Mouse (Mus musculus): ENCODE measurements around the gene Cyth1. TPM values are rescaled to one million over a fixed set of nuclear protein-coding genes. Genes with fewer than 3 reads are reported as not detected.

Cyth1 gene
- polyA plus RNA-seq, 1 experiment: 6.1 TPM

DNA sequence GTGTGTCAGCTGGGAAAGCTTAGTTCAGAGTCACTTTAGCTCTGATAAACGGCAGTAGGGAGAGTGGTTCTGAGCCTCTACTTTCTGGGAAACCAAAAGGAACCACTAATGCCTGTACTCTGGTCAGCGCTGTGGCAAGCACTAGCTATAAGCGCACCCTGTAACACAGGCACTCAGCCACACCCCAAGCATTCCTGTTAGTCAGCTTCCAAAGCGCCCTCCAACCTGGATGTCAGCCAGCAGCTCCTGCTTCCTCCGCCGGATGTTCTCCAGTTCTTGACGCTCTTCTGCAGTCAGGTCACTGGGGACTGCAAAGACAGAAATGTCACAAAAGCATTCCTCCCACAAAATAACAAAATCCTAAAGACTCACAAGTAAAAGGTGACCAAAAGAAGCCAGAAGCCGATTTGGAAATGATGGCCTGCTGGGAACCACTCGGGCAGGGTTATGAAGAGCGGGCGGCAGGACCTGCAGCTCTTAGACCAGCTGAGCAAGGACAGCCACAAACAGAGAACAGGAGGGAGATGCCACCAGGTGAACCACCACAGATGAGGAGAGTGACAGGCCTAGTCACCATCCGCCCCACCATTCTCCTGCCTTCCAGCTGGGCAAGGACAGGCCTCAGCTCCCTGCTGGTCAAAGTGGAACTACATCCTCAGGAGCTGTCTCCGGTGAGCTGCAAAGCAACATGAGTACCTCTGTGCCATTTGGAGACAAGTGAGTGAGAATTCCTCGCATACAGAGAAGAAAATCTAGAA, 54.8 kb downstream of the Cyth1 start:
- H3K36me3 ChIP-seq (ENCODE audit: control insufficient read depth, insufficient read depth, low read length, poor library complexity, severe bottlenecking): no peaks in the 10 kb centered on the region
- H3K9me3 ChIP-seq (replicated peaks; ENCODE audit: control insufficient read depth, insufficient read depth, low read length, poor library complexity, severe bottlenecking): no peaks in the 10 kb centered on the region
- H3K4me1 ChIP-seq (ENCODE audit: control insufficient read depth, insufficient read depth, low read length): peaks cover 1% of the 10 kb centered on the region
- TF ChIP-seq CTCF (IDR thresholded peaks at IDR 0.05; ENCODE audit: low read depth, low read length) (no peak), EP300 (IDR thresholded peaks at IDR 0.05; ENCODE audit: insufficient read depth, low read depth, low read length) (no peak), POLR2A (IDR thresholded peaks at IDR 0.05; ENCODE audit: insufficient read depth, low read length) (no peak)
- H3K9ac ChIP-seq (ENCODE audit: low read depth, poor library complexity, severe bottlenecking): no peak overlapping the region
- H3K27ac ChIP-seq (ENCODE audit: insufficient read depth, low read length): no peak overlapping the region
- H3K27me3 ChIP-seq (ENCODE audit: control insufficient read depth, insufficient read depth, low read length, poor library complexity, severe bottlenecking): no peaks in the 10 kb centered on the region
- no peak overlapping the region for H3K4me3 ChIP-seq (ENCODE audit: low read depth, low read length)

DNA sequence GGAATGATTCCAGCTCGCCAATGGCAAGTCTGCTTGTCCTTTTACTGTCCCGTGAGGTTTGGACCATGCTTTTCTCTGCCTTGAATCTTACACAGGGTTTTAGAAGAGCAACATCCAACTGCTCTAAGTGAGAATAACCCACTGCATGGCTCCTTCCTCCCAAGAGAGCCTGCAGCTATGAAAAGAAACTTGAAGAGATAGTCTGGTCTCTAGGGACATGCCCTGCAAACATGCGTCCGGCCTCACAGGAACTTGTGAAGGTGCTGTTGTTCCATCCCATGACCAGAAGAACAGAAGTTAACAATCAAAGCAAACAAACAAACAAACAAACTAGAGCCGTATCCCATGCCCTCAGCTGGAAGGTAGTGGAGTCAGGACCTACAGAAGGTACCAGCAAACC, 55.4 kb downstream of the Cyth1 start:
- TF ChIP-seq POLR2A (IDR thresholded peaks at IDR 0.05; ENCODE audit: insufficient read depth, low read length) (no peak), EP300 (IDR thresholded peaks at IDR 0.05; ENCODE audit: insufficient read depth, low read depth, low read length) (no peak), CTCF (IDR thresholded peaks at IDR 0.05; ENCODE audit: low read depth, low read length) (no peak)
- H3K27me3 ChIP-seq (ENCODE audit: control insufficient read depth, insufficient read depth, low read length, poor library complexity, severe bottlenecking): no peaks in the 10 kb centered on the region
- H3K36me3 ChIP-seq (ENCODE audit: control insufficient read depth, insufficient read depth, low read length, poor library complexity, severe bottlenecking): no peaks in the 10 kb centered on the region
- peaks cover 1% of the 10 kb centered on the region for H3K4me1 ChIP-seq (ENCODE audit: control insufficient read depth, insufficient read depth, low read length)
- no peak overlapping the region for H3K9ac ChIP-seq (ENCODE audit: low read depth, poor library complexity, severe bottlenecking)
- H3K4me3 ChIP-seq (ENCODE audit: low read depth, low read length): no peak overlapping the region
- H3K27ac ChIP-seq (ENCODE audit: insufficient read depth, low read length): no peak overlapping the region
- H3K9me3 ChIP-seq (replicated peaks; ENCODE audit: control insufficient read depth, insufficient read depth, low read length, poor library complexity, severe bottlenecking): no peaks in the 10 kb centered on the region

DNA sequence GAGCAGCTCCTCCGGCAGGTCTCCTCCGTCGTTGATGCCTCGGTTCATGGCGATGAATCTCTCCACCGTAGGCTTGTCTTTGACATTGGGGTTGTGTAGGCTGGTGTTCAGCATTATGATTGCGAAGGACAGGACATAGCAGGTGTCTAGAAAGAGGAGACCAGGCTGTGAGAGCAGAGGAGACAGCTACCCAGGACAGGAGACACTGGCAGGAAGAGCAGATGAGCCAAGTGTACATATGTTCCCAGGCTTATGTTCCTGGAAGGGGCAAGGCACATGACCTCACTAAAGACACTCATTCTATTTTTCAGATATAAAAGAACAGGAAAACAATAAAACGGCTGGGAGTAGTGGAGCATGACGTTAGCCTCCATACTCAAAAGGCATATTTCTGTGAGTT, 65.6 kb downstream of the Cyth1 start:
- peaks cover 2% of the 10 kb centered on the region for H3K4me1 ChIP-seq (ENCODE audit: control insufficient read depth, insufficient read depth, low read length)
- no peaks in the 10 kb centered on the region for H3K36me3 ChIP-seq (ENCODE audit: control insufficient read depth, insufficient read depth, low read length, poor library complexity, severe bottlenecking)
- no peaks in the 10 kb centered on the region for H3K27me3 ChIP-seq (ENCODE audit: control insufficient read depth, insufficient read depth, low read length, poor library complexity, severe bottlenecking)

GRCm38 (mm10) chr11:118182353-118182752, 66.0 kb downstream of the Cyth1 start:
- TF ChIP-seq POLR2A (IDR thresholded peaks at IDR 0.05; ENCODE audit: insufficient read depth, low read length) (no peak), CTCF (IDR thresholded peaks at IDR 0.05; ENCODE audit: low read depth, low read length) (no peak), EP300 (IDR thresholded peaks at IDR 0.05; ENCODE audit: insufficient read depth, low read depth, low read length) (no peak)
- H3K9ac ChIP-seq (ENCODE audit: low read depth, poor library complexity, severe bottlenecking): no peak overlapping the region
- H3K36me3 ChIP-seq (ENCODE audit: control insufficient read depth, insufficient read depth, low read length, poor library complexity, severe bottlenecking): no peaks in the 10 kb centered on the region
- no peaks in the 10 kb centered on the region for H3K27me3 ChIP-seq (ENCODE audit: control insufficient read depth, insufficient read depth, low read length, poor library complexity, severe bottlenecking)
- no peak overlapping the region for H3K4me3 ChIP-seq (ENCODE audit: low read depth, low read length)
- peaks cover 2% of the 10 kb centered on the region for H3K4me1 ChIP-seq (ENCODE audit: control insufficient read depth, insufficient read depth, low read length)
- H3K9me3 ChIP-seq (replicated peaks; ENCODE audit: control insufficient read depth, insufficient read depth, low read length, poor library complexity, severe bottlenecking): no peaks in the 10 kb centered on the region
- H3K27ac ChIP-seq (ENCODE audit: insufficient read depth, low read length): no peak overlapping the region

More for the DNA sequence above, 65.6 kb downstream of the Cyth1 start:
- Histone ChIP-seq H3K9me3 (replicated peaks; ENCODE audit: control insufficient read depth, insufficient read depth, low read length, poor library complexity, severe bottlenecking) (no peaks in the 10 kb centered on the region), H3K27ac (ENCODE audit: insufficient read depth, low read length) (no peak overlapping the region), H3K4me3 (ENCODE audit: low read depth, low read length) (no peak overlapping the region), H3K9ac (ENCODE audit: low read depth, poor library complexity, severe bottlenecking) (no peak overlapping the region)
- no peak for TF ChIP-seq EP300 (IDR thresholded peaks at IDR 0.05; ENCODE audit: insufficient read depth, low read depth, low read length)
- TF ChIP-seq POLR2A (IDR thresholded peaks at IDR 0.05; ENCODE audit: insufficient read depth, low read length): no peak
- TF ChIP-seq CTCF (IDR thresholded peaks at IDR 0.05; ENCODE audit: low read depth, low read length): no peak

GRCm38 (mm10) chr11:118180199-118180598, 68.2 kb downstream of the Cyth1 start:
- Histone ChIP-seq H3K36me3 (ENCODE audit: control insufficient read depth, insufficient read depth, low read length, poor library complexity, severe bottlenecking) (no peaks in the 10 kb centered on the region), H3K27me3 (ENCODE audit: control insufficient read depth, insufficient read depth, low read length, poor library complexity, severe bottlenecking) (no peaks in the 10 kb centered on the region), H3K9me3 (replicated peaks; ENCODE audit: control insufficient read depth, insufficient read depth, low read length, poor library complexity, severe bottlenecking) (no peaks in the 10 kb centered on the region), H3K4me1 (ENCODE audit: control insufficient read depth, insufficient read depth, low read length) (peaks cover 2% of the 10 kb centered on the region), H3K9ac (ENCODE audit: low read depth, poor library complexity, severe bottlenecking) (no peak overlapping the region), H3K4me3 (ENCODE audit: low read depth, low read length) (no peak overlapping the region), H3K27ac (ENCODE audit: insufficient read depth, low read length) (no peak overlapping the region)
- TF ChIP-seq EP300 (IDR thresholded peaks at IDR 0.05; ENCODE audit: insufficient read depth, low read depth, low read length) (no peak), POLR2A (IDR thresholded peaks at IDR 0.05; ENCODE audit: insufficient read depth, low read length) (no peak), CTCF (IDR thresholded peaks at IDR 0.05; ENCODE audit: low read depth, low read length) (no peak)

DNA sequence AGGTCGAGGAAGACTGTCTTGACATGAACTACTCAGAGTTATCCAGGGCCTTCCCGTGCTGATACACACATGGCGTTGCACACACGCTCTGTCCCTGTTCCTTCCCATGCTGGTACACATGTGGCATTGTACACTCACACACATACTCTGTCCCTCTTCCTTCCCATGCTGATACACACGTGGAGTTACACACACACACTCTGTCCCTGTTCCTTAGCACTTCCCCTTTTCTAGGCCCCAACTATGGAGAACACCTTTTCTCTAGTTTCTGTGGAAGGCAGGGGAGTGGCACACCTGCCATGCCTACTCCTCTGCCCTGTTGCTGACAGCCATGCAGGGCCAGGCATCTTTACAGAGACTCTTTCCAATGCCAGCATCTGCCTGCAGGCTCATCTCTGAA, 70.2 kb downstream of the Cyth1 start:
- H3K9me3 ChIP-seq (replicated peaks; ENCODE audit: control insufficient read depth, insufficient read depth, low read length, poor library complexity, severe bottlenecking): no peaks in the 10 kb centered on the region
- H3K4me1 ChIP-seq (ENCODE audit: control insufficient read depth, insufficient read depth, low read length): no peaks in the 10 kb centered on the region
- H3K9ac ChIP-seq (ENCODE audit: low read depth, poor library complexity, severe bottlenecking): no peak overlapping the region
- no peak overlapping the region for H3K4me3 ChIP-seq (ENCODE audit: low read depth, low read length)
- H3K27ac ChIP-seq (ENCODE audit: insufficient read depth, low read length): no peak overlapping the region
- H3K36me3 ChIP-seq (ENCODE audit: control insufficient read depth, insufficient read depth, low read length, poor library complexity, severe bottlenecking): no peaks in the 10 kb centered on the region
- TF ChIP-seq POLR2A (IDR thresholded peaks at IDR 0.05; ENCODE audit: insufficient read depth, low read length): no peak
- TF ChIP-seq CTCF (IDR thresholded peaks at IDR 0.05; ENCODE audit: low read depth, low read length): no peak
- TF ChIP-seq EP300 (IDR thresholded peaks at IDR 0.05; ENCODE audit: insufficient read depth, low read depth, low read length): no peak
- H3K27me3 ChIP-seq (ENCODE audit: control insufficient read depth, insufficient read depth, low read length, poor library complexity, severe bottlenecking): no peaks in the 10 kb centered on the region

Data from ES-Bruce4 (cell line).